Comparison of ENCODE assay signal across 17 mouse cellular contexts in the genomic region with DNA sequence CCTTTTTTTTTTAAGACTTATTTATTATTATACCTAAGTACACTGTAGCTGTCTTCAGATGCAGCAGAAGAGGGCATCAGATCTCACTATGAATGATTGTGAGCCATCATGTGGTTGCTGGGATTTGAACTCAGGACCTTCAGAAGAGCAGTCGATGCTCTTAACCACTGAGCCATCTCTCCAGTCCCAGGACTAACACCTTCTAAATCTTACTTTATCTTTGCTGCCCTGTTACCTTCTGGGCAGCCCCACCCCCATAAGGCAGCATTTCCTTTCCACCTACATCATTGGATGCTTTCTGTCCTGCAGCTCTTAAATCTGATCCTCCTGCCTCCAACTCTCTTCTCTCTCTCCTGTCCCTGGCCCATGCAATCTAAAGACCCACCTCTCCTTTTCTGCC. TPM values are rescaled to one million over a fixed set of nuclear protein-coding genes. Genes with fewer than 3 reads are reported as not detected.
DNase-seq lines count a peak whose midpoint lies in the region; TF ChIP-seq lines count a peak whose summit lies in the region.
"Not testable (repeated sequence)": the region's sequence is repeated elsewhere in the genome, so short reads cannot be mapped to it uniquely, and the experiment has no call there.
"Had no signal": no experiment of that assay in that cellular context is flagged by ENCODE, and none has a peak within 500 bp of the region (broad histone marks: within the 10 kb centered on the region; RNA-seq: fewer than 3 reads in every experiment).

No protein-coding gene starts in this region.

- H3K27me3 ChIP-seq in MEL (ENCODE audit: control insufficient read depth in 1 of 2, insufficient read depth in 2 of 2, low read length in 2 of 2) = not testable (repeated sequence)

- not testable (repeated sequence) for DNase-seq in MEL (ENCODE audit: low read depth, low spot score)
- peak; percentile 36 for DNase-seq in heart, adult 11 months
- peak; percentile 15 for DNase-seq in testis, postnatal 10 days (ENCODE audit: low spot score)

- peaks cover 0 to 14% of the 10 kb centered on the region in 2 experiments; a peak in 2 of 4 replicates for H3K36me3 ChIP-seq in MEL (ENCODE audit: control insufficient read depth in 1 of 2, insufficient read depth in 2 of 2, low read length in 2 of 2)

- H3K4me3 ChIP-seq in MEL (ENCODE audit: control insufficient read depth in 1 of 2, insufficient read depth in 1 of 2, low read depth in 2 of 2, low read length in 2 of 2) = not testable (repeated sequence)

- not testable (repeated sequence) for TF ChIP-seq POLR2A in MEL (IDR thresholded peaks at IDR 0.05; ENCODE audit: control insufficient read depth in 1 of 2, insufficient read depth in 1 of 2, low read depth in 1 of 2, low read length in 2 of 2, poor library complexity in 1 of 2)

- H3K9me3 ChIP-seq in MEL (replicated peaks; ENCODE audit: insufficient read depth, low read length) = not testable (repeated sequence)

- not testable (repeated sequence) for H3K79me2 ChIP-seq in MEL (ENCODE audit: control insufficient read depth, insufficient read depth, low read length, poor library complexity)

- TF ChIP-seq EP300 in MEL (IDR thresholded peaks at IDR 0.05; ENCODE audit: low read depth in 1 of 2, low read length in 2 of 2) = not testable (repeated sequence)

- not testable (repeated sequence) for H3K27ac ChIP-seq in MEL (ENCODE audit: control insufficient read depth, low read depth, low read length)

- not testable (repeated sequence) for H3K9ac ChIP-seq in MEL (ENCODE audit: control insufficient read depth, low read depth, low read length, poor library complexity, severe bottlenecking)

- TF ChIP-seq CTCF in MEL (IDR thresholded peaks at IDR 0.05 in 2 of 3, conservative IDR thresholded peaks at IDR 0.05 in 1 of 3; ENCODE audit: control insufficient read depth in 1 of 3, insufficient read depth in 1 of 3, low read depth in 2 of 3, low read length in 3 of 3, poor library complexity in 1 of 3, severe bottlenecking in 1 of 3) = not testable (repeated sequence)

- TF ChIP-seq RAD21 in MEL (IDR thresholded peaks at IDR 0.05; ENCODE audit: low read depth, low read length) = not testable (repeated sequence)

- peaks cover 12 to 25% of the 10 kb centered on the region in 2 experiments; a peak in 3 of 4 replicates for H3K4me1 ChIP-seq in MEL (ENCODE audit: control insufficient read depth in 1 of 2, insufficient read depth in 2 of 2, low read length in 2 of 2)

TF ChIP-seq in MEL, 35 proteins besides CTCF, POLR2A, EP300 and RAD21:
- peak; percentile 92 for TF ChIP-seq TBP (IDR thresholded peaks at IDR 0.05; ENCODE audit: low read depth, low read length)

RNA-seq across cellular contexts. Expression of gene Cby3, which starts 7.0 kb away (rescaled TPM):
- total RNA-seq in MEL (2012; rRNA removed) = 0.23 and 0.42 TPM in 2 replicates
- under 1 TPM in 1 of 2 experiments, not detected in 1; 0.31 TPM for polyA plus RNA-seq in MEL (2012; ENCODE audit: insufficient read depth in 1 of 2, insufficient read length in 2 of 2, low read depth in 1 of 2, low replicate concordance in 2 of 2, missing spikeins in 1 of 2)
- total RNA-seq: adrenal gland, adult 18-20 months; adrenal gland, adult 2 months; adrenal gland, adult 8-10 months; adrenal gland, postnatal 10 days; adrenal gland, postnatal 14 days; adrenal gland, postnatal 25 days; adrenal gland, postnatal 36 days; adrenal gland, postnatal 4 days; CH12.LX; G1E had no signal
- polyA plus RNA-seq: activated CD4-positive, CD25-positive, alpha-beta regulatory T cell, adult 4 months; adrenal gland, adult 2 months; C2C12; CD4-positive, CD25-positive, alpha-beta regulatory T cell, adult 4 months; G1E; Patski had no signal

RNA-seq across cellular contexts. Expression of gene Hnrnph1, which starts 15.5 kb away (rescaled TPM):
- 227 and 232 TPM in 2 replicates for total RNA-seq in MEL (2012; rRNA removed)
- polyA plus RNA-seq in MEL (2012; ENCODE audit: insufficient read depth in 1 of 2, insufficient read length in 2 of 2, low read depth in 1 of 2, low replicate concordance in 2 of 2, missing spikeins in 1 of 2) = 100 to 1,000 TPM; 425 to 552 TPM

RNA-seq across cellular contexts. Expression of gene Canx, which starts 35.8 kb away (rescaled TPM):
- total RNA-seq in MEL (2012; rRNA removed) = 785 and 867 TPM in 2 replicates
- 100 to 1,000 TPM; 390 to 464 TPM for polyA plus RNA-seq in MEL (2012; ENCODE audit: insufficient read depth in 1 of 2, insufficient read length in 2 of 2, low read depth in 1 of 2, low replicate concordance in 2 of 2, missing spikeins in 1 of 2)
